Mouse (Mus musculus): ENCODE results near the gene Fam117b. TPM values are rescaled to one million over a fixed set of nuclear protein-coding genes. Genes with fewer than 3 reads are reported as not detected.

Gene Fam117b
- polyA plus RNA-seq, 1 experiment, result 19.8 TPM

DNA sequence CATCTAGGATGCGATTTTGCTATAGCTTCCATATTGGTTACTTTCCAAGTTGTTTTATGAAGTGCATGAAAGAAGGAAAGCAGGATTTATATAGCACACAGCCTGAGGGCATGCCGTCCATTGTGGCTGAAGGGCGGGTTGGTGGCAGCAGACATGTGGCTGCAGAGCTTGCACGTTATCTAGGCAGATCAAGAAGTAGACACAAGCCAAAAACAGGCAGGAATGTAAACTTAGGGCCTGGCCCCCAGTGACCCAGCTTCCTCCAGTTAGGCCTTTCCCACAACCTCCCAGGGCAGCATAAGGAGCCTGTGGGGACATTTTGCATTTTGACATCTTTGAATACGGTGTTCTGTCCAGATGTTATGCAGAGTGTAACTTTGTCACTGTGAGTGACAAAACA lies 31.0 kb downstream of the Fam117b start:
- Histone ChIP-seq H3K27ac (ENCODE audit: insufficient read depth, low read length) (no peak overlapping the region), H3K9ac (ENCODE audit: low read depth, poor library complexity, severe bottlenecking) (no peak overlapping the region), H3K4me1 (ENCODE audit: control insufficient read depth, insufficient read depth, low read length) (no peaks in the 10 kb centered on the region), H3K27me3 (ENCODE audit: control insufficient read depth, insufficient read depth, low read length, poor library complexity, severe bottlenecking) (no peaks in the 10 kb centered on the region), H3K9me3 (replicated peaks; ENCODE audit: control insufficient read depth, insufficient read depth, low read length, poor library complexity, severe bottlenecking) (no peaks in the 10 kb centered on the region), H3K4me3 (ENCODE audit: low read depth, low read length) (no peak overlapping the region), H3K36me3 (ENCODE audit: control insufficient read depth, insufficient read depth, low read length, poor library complexity, severe bottlenecking) (no peaks in the 10 kb centered on the region)
- TF ChIP-seq CTCF (IDR thresholded peaks at IDR 0.05; ENCODE audit: low read depth, low read length), result no peak
- no peak for TF ChIP-seq EP300 (IDR thresholded peaks at IDR 0.05; ENCODE audit: insufficient read depth, low read depth, low read length)
- no peak for TF ChIP-seq POLR2A (IDR thresholded peaks at IDR 0.05; ENCODE audit: insufficient read depth, low read length)

DNA sequence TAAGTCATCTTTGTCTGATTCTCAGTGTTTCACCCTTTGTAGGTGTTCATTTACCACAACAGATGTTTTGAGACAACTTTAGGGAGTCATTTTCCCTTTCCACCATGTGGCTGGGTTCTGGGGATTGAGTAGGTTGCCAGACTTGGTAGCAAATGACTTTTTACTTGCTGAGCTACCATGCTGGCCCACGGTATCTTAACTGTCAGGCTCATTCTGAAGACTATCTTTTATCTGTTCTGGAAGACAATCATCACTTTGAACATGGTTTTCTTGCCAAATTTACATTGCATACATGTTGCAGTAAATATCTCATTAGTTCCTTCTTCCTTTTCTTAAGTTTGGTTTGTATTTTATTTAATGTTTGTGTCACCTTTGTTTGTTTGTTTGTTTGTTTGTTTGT lies 33.2 kb downstream of the Fam117b start:
- H3K27me3 ChIP-seq (ENCODE audit: control insufficient read depth, insufficient read depth, low read length, poor library complexity, severe bottlenecking), result no peaks in the 10 kb centered on the region
- no peaks in the 10 kb centered on the region; the same call in 1 of the 2 replicates for H3K36me3 ChIP-seq (ENCODE audit: control insufficient read depth, insufficient read depth, low read length, poor library complexity, severe bottlenecking)
- H3K4me1 ChIP-seq (ENCODE audit: control insufficient read depth, insufficient read depth, low read length), result no peaks in the 10 kb centered on the region
- H3K27ac ChIP-seq (ENCODE audit: insufficient read depth, low read length), result no peak overlapping the region
- TF ChIP-seq CTCF (IDR thresholded peaks at IDR 0.05; ENCODE audit: low read depth, low read length) (no peak), EP300 (IDR thresholded peaks at IDR 0.05; ENCODE audit: insufficient read depth, low read depth, low read length) (no peak), POLR2A (IDR thresholded peaks at IDR 0.05; ENCODE audit: insufficient read depth, low read length) (no peak)
- H3K9me3 ChIP-seq (replicated peaks; ENCODE audit: control insufficient read depth, insufficient read depth, low read length, poor library complexity, severe bottlenecking), result no peaks in the 10 kb centered on the region
- no peak overlapping the region for H3K4me3 ChIP-seq (ENCODE audit: low read depth, low read length)
- no peak overlapping the region for H3K9ac ChIP-seq (ENCODE audit: low read depth, poor library complexity, severe bottlenecking)

GRCm38 (mm10) chr1:59947509-59947908 lies 34.7 kb downstream of the Fam117b start:
- TF ChIP-seq EP300 (IDR thresholded peaks at IDR 0.05; ENCODE audit: insufficient read depth, low read depth, low read length), result no peak
- TF ChIP-seq CTCF (IDR thresholded peaks at IDR 0.05; ENCODE audit: low read depth, low read length), result no peak
- TF ChIP-seq POLR2A (IDR thresholded peaks at IDR 0.05; ENCODE audit: insufficient read depth, low read length), result no peak
- no peaks in the 10 kb centered on the region for H3K9me3 ChIP-seq (replicated peaks; ENCODE audit: control insufficient read depth, insufficient read depth, low read length, poor library complexity, severe bottlenecking)

DNA sequence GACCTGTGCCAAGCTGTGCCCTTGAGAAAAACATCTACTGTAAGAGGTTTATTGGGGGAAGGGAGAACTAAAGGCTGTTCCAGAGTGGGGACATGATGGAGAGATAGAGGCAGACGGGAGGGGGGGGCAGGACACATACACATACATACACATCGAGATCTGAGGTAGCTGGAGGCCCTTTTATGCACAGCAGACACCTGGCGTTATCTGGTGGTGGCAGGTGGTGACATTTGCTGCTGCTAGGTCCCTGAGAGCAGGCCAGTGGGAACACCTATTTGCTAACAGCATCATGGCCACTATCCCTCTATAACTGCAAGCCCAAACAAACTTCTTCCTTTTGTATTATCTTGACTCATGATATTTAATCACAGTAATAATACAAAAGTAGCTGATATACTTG lies 44.4 kb downstream of the Fam117b start:
- peaks cover 2% of the 10 kb centered on the region; the same call in 1 of the 2 replicates for H3K36me3 ChIP-seq (ENCODE audit: control insufficient read depth, insufficient read depth, low read length, poor library complexity, severe bottlenecking)
- no peaks in the 10 kb centered on the region for H3K27me3 ChIP-seq (ENCODE audit: control insufficient read depth, insufficient read depth, low read length, poor library complexity, severe bottlenecking)
- H3K27ac ChIP-seq (ENCODE audit: insufficient read depth, low read length), result no peak overlapping the region
- H3K9me3 ChIP-seq (replicated peaks; ENCODE audit: control insufficient read depth, insufficient read depth, low read length, poor library complexity, severe bottlenecking), result no peaks in the 10 kb centered on the region
- H3K9ac ChIP-seq (ENCODE audit: low read depth, poor library complexity, severe bottlenecking), result no peak overlapping the region
- H3K4me3 ChIP-seq (ENCODE audit: low read depth, low read length), result no peak overlapping the region
- no peak for TF ChIP-seq POLR2A (IDR thresholded peaks at IDR 0.05; ENCODE audit: insufficient read depth, low read length)
- no peak for TF ChIP-seq CTCF (IDR thresholded peaks at IDR 0.05; ENCODE audit: low read depth, low read length)
- no peak for TF ChIP-seq EP300 (IDR thresholded peaks at IDR 0.05; ENCODE audit: insufficient read depth, low read depth, low read length)
- H3K4me1 ChIP-seq (ENCODE audit: control insufficient read depth, insufficient read depth, low read length), result no peaks in the 10 kb centered on the region

More at GRCm38 (mm10) chr1:59947509-59947908, 34.7 kb downstream of the Fam117b start:
- Histone ChIP-seq H3K4me3 (ENCODE audit: low read depth, low read length) (no peak overlapping the region), H3K9ac (ENCODE audit: low read depth, poor library complexity, severe bottlenecking) (no peak overlapping the region), H3K27me3 (ENCODE audit: control insufficient read depth, insufficient read depth, low read length, poor library complexity, severe bottlenecking) (no peaks in the 10 kb centered on the region), H3K27ac (ENCODE audit: insufficient read depth, low read length) (no peak overlapping the region), H3K4me1 (ENCODE audit: control insufficient read depth, insufficient read depth, low read length) (no peaks in the 10 kb centered on the region), H3K36me3 (ENCODE audit: control insufficient read depth, insufficient read depth, low read length, poor library complexity, severe bottlenecking) (no peaks in the 10 kb centered on the region; the same call in 1 of the 2 replicates)

DNA sequence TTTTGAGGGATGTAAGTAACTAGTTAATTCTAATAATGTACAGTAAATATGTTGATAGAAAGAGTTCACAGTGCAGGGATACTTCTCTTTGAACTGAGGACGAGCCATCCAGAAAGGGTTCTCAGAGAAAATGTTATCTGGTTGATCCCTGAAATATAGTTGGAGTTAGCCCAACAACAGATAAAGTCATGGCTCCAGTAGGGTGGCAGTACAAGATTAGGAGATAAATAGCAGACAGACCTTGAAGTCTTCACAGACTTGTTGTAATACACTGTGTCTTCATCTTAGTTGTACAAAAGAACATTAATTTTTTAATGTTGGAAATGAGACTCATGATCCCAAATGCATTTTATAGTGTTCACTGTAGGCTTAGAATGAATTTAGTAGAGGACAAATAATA lies 47.1 kb downstream of the Fam117b start:
- Histone ChIP-seq H3K27ac (ENCODE audit: insufficient read depth, low read length) (no peak overlapping the region), H3K4me3 (ENCODE audit: low read depth, low read length) (no peak overlapping the region), H3K27me3 (ENCODE audit: control insufficient read depth, insufficient read depth, low read length, poor library complexity, severe bottlenecking) (no peaks in the 10 kb centered on the region), H3K9me3 (replicated peaks; ENCODE audit: control insufficient read depth, insufficient read depth, low read length, poor library complexity, severe bottlenecking) (no peaks in the 10 kb centered on the region), H3K36me3 (ENCODE audit: control insufficient read depth, insufficient read depth, low read length, poor library complexity, severe bottlenecking) (peaks cover 2% of the 10 kb centered on the region; the same call in 1 of the 2 replicates), H3K4me1 (ENCODE audit: control insufficient read depth, insufficient read depth, low read length) (no peaks in the 10 kb centered on the region), H3K9ac (ENCODE audit: low read depth, poor library complexity, severe bottlenecking) (no peak overlapping the region)
- TF ChIP-seq CTCF (IDR thresholded peaks at IDR 0.05; ENCODE audit: low read depth, low read length) (no peak), EP300 (IDR thresholded peaks at IDR 0.05; ENCODE audit: insufficient read depth, low read depth, low read length) (no peak), POLR2A (IDR thresholded peaks at IDR 0.05; ENCODE audit: insufficient read depth, low read length) (no peak)

DNA sequence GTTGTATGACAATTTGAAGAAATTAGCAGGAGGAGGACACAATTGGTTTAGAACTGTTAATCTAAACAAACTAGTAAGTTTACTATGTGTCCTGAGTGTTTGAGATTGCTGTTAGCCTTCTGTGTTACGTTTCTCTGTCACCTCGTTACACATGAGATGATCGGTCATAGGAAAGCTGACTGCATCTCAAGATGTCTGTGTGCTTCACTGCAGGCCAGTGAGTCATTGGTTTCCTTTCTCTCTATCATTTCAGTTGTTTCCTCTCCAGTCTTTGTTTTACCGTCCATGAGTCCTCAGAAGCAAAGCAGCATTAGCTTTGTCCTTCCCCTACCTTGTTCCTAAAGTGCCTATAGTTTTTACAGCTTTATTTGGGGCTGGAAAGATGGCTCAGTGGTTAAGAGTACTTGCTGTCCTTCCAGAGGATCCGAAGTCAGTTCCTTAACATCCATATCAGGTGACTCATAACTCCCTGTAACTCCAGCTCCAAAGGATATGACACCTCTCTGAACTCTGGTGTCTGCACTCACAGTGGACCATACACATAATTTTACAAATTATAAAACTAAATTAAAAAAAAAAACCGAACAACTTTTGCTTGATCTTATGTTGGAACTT lies 53.5 kb downstream of the Fam117b start:
- Histone ChIP-seq H3K27me3 (ENCODE audit: control insufficient read depth, insufficient read depth, low read length, poor library complexity, severe bottlenecking) (no peaks in the 10 kb centered on the region), H3K9me3 (replicated peaks; ENCODE audit: control insufficient read depth, insufficient read depth, low read length, poor library complexity, severe bottlenecking) (no peaks in the 10 kb centered on the region), H3K9ac (ENCODE audit: low read depth, poor library complexity, severe bottlenecking) (no peak overlapping the region), H3K27ac (ENCODE audit: insufficient read depth, low read length) (no peak overlapping the region), H3K4me3 (ENCODE audit: low read depth, low read length) (no peak overlapping the region), H3K4me1 (ENCODE audit: control insufficient read depth, insufficient read depth, low read length) (no peaks in the 10 kb centered on the region), H3K36me3 (ENCODE audit: control insufficient read depth, insufficient read depth, low read length, poor library complexity, severe bottlenecking) (no peaks in the 10 kb centered on the region)
- TF ChIP-seq CTCF (IDR thresholded peaks at IDR 0.05; ENCODE audit: low read depth, low read length) (no peak), EP300 (IDR thresholded peaks at IDR 0.05; ENCODE audit: insufficient read depth, low read depth, low read length) (no peak), POLR2A (IDR thresholded peaks at IDR 0.05; ENCODE audit: insufficient read depth, low read length) (no peak)
